Mouse (Mus musculus): Measurements from ENCODE around the gene 5330417C22Rik. TPM values are rescaled to one million over a fixed set of nuclear protein-coding genes. Genes with fewer than 3 reads are reported as not detected.

Gene 5330417C22Rik
- polyA plus RNA-seq, 1 experiment from 2014 or later = 18.9 TPM

- no peak overlapping the region for H3K9ac ChIP-seq
- no peaks in the 10 kb centered on the region for H3K36me3 ChIP-seq
- no peak overlapping the region for H3K27ac ChIP-seq (replicated peaks)
- H3K4me3 ChIP-seq = no peak overlapping the region
- no peak for ATAC-seq (ENCODE audit: low FRiP score, low read depth)
- H3K27me3 ChIP-seq = no peaks in the 10 kb centered on the region
- H3K4me1 ChIP-seq (replicated peaks) = no peaks in the 10 kb centered on the region
- H3K9me3 ChIP-seq = no peaks in the 10 kb centered on the region
- H3K4me2 ChIP-seq = no peak overlapping the region
- WGBS = 95% methylated on average over 4 of the region's 4 CpGs
These were observed 51.6 kb downstream of the 5330417C22Rik start for GRCm38 (mm10) chr3:108484749-108485148.

DNA sequence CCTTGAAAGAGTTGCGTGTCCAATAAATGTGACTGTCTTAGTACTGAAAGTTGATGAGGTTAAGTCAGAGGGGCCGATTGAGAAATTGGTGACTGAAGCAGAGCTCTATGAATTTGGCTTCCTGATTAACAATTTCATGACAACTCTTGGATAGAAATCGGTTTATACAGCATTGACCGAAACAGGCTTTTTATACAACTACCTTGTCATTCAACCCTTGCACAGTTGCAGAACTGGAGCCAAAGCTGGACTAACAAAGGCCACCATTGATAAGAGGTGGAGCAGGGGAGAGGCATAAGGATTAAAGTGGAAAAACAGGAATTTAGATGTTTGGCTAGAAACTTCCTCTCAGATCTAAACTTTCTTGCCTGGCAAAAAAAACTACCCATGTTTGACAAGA, 57.5 kb downstream of the 5330417C22Rik start:
- 84% methylated on average over 4 of the region's 4 CpGs for WGBS
- H3K4me3 ChIP-seq = no peak overlapping the region
- H3K9ac ChIP-seq = no peak overlapping the region
- H3K4me2 ChIP-seq = no peak overlapping the region
- no peaks in the 10 kb centered on the region for H3K36me3 ChIP-seq
- no peaks in the 10 kb centered on the region for H3K4me1 ChIP-seq (replicated peaks)
- no peaks in the 10 kb centered on the region for H3K9me3 ChIP-seq
- no peak overlapping the region for H3K27ac ChIP-seq (replicated peaks)
- H3K27me3 ChIP-seq = no peaks in the 10 kb centered on the region
- no peak for ATAC-seq (ENCODE audit: low FRiP score, low read depth)

DNA sequence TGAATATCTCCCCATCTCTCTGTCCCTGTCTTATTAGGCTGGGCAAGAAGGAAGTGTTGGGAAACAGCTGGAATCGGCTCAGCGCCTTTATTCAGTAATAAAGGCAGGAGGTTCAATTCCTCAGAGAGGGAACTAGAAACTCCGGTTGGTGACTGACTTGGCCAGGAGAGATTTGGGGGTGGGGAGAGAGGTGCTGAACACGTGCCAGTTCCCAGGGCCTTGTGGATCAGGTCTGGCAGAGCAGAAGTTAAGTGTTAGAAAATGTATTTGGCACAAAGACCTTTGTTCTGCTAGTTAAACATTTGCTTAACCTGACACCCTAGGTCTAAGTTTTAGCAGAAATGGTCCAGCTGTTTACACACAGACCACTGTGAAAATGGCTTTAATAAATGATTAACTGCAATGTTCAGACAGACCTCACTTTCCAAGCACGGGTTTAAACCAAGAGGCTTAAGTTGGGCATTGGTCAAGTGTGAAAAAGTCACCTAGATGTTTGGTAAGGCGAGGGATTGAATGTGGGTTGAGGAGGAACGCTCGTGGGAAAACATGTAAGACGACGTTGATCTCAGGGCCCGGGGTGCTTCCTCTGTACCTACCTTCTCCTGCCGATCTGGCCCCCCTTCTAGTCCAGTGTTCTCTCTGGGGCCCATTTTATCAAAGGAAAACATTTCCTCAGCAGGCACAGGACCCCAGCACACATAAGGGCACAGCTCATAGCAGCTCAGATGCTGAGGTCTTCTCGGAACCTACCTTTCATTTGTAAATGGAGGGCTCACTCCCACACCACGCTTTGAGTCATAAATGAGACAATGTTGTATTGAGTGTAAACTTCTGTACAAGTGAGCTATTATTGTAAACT, 59.3 kb downstream of the 5330417C22Rik start:
- Histone ChIP-seq H3K27me3 (no peaks in the 10 kb centered on the region), H3K4me1 (replicated peaks) (no peaks in the 10 kb centered on the region), H3K36me3 (no peaks in the 10 kb centered on the region), H3K9ac (no peak overlapping the region), H3K4me2 (no peak overlapping the region), H3K9me3 (no peaks in the 10 kb centered on the region), H3K4me3 (no peak overlapping the region), H3K27ac (replicated peaks) (no peak overlapping the region)
- WGBS = 52% methylated on average over 14 of the region's 14 CpGs
- no peak for ATAC-seq (ENCODE audit: low FRiP score, low read depth)

GRCm38 (mm10) chr3:108475496-108475895, 60.8 kb downstream of the 5330417C22Rik start:
- ATAC-seq (ENCODE audit: low FRiP score, low read depth) = no peak
- Histone ChIP-seq H3K27me3 (no peaks in the 10 kb centered on the region), H3K4me1 (replicated peaks) (no peaks in the 10 kb centered on the region), H3K4me2 (no peak overlapping the region), H3K9me3 (no peaks in the 10 kb centered on the region), H3K27ac (replicated peaks) (no peak overlapping the region), H3K4me3 (no peak overlapping the region), H3K36me3 (no peaks in the 10 kb centered on the region), H3K9ac (no peak overlapping the region)
- 84% methylated on average over 5 of the region's 5 CpGs for WGBS

GRCm38 (mm10) chr3:108474969-108475368, 61.4 kb downstream of the 5330417C22Rik start:
- Histone ChIP-seq H3K4me1 (replicated peaks) (no peaks in the 10 kb centered on the region), H3K27ac (replicated peaks) (no peak overlapping the region), H3K36me3 (no peaks in the 10 kb centered on the region), H3K9ac (no peak overlapping the region), H3K4me3 (no peak overlapping the region), H3K9me3 (no peaks in the 10 kb centered on the region), H3K27me3 (no peaks in the 10 kb centered on the region), H3K4me2 (no peak overlapping the region)
- WGBS = 97% methylated on average over 7 of the region's 7 CpGs
- no peak for ATAC-seq (ENCODE audit: low FRiP score, low read depth)

DNA sequence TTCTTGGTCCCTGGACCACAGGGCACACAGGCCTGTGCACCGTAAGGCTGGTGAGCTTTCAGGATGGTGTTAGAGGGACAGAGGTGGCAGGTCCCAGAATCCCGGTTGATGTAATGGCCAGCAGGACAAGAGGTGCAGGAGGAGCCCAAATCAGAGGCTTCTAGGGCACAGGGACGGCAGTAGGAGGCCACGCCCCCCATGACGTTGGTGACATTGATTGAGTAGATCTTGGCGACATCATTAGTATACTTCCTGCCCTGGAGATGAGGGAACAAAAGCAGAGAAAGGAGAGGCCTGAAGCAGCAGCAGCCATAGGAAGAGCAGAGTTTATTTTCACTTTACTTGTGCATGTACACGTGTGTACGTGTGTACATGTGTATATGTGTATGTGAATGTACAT, 68.6 kb downstream of the 5330417C22Rik start:
- no peaks in the 10 kb centered on the region for H3K9me3 ChIP-seq
- no peak for ATAC-seq (ENCODE audit: low FRiP score, low read depth)
- WGBS = 58% methylated on average over 8 of the region's 8 CpGs
- no peak overlapping the region for H3K27ac ChIP-seq (replicated peaks)
- H3K4me3 ChIP-seq = no peak overlapping the region
- H3K4me2 ChIP-seq = no peak overlapping the region
- no peak overlapping the region for H3K9ac ChIP-seq
- no peaks in the 10 kb centered on the region for H3K36me3 ChIP-seq
- no peaks in the 10 kb centered on the region for H3K4me1 ChIP-seq (replicated peaks)
- no peaks in the 10 kb centered on the region for H3K27me3 ChIP-seq

DNA sequence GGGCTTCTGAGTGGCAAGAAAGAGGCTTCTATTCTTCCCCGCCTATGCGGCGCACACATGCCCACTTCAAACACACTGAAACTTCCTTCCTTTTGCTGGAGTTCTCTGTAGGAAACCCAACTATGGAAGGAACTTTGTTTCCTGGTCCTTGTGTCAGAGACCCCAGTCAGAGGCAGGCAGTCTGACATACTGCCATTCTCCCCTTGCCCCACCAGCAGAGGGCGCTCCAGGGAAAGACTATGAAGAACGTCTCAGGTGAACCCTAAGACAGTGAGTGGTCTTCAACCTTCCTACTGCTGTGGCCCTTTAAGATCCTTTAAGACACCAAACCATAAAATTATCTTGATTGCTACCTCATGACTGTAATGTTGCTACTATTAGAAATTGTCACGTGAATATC, 69.9 kb downstream of the 5330417C22Rik start:
- no peak overlapping the region for H3K4me2 ChIP-seq
- H3K4me3 ChIP-seq = no peak overlapping the region
- H3K9me3 ChIP-seq = no peaks in the 10 kb centered on the region
- H3K27me3 ChIP-seq = no peaks in the 10 kb centered on the region
- H3K36me3 ChIP-seq = no peaks in the 10 kb centered on the region
- H3K9ac ChIP-seq = no peak overlapping the region
- 91% methylated on average over 6 of the region's 6 CpGs for WGBS
- no peak for ATAC-seq (ENCODE audit: low FRiP score, low read depth)
- no peak overlapping the region for H3K27ac ChIP-seq (replicated peaks)
- H3K4me1 ChIP-seq (replicated peaks) = no peaks in the 10 kb centered on the region

DNA sequence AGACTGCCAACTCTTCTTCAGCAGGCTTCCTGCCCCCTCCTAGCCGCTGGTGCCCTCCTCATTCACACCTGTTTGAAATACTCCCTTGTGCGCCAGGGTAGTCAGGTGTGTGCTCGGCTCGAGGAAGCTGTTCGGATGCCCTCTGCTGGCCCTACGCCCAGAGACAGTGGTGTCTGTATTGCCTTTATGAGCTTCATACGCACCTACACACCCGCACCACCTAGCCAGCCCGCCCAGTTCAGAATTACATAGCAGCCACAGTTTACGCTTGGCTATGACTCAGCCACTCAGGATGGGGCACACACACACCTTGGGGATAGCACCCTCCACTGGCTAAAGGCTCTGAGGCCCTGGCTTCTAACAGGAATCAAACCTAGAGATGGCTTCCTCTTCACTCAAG, 77.5 kb downstream of the 5330417C22Rik start:
- no peak for ATAC-seq (ENCODE audit: low FRiP score, low read depth)

DNA sequence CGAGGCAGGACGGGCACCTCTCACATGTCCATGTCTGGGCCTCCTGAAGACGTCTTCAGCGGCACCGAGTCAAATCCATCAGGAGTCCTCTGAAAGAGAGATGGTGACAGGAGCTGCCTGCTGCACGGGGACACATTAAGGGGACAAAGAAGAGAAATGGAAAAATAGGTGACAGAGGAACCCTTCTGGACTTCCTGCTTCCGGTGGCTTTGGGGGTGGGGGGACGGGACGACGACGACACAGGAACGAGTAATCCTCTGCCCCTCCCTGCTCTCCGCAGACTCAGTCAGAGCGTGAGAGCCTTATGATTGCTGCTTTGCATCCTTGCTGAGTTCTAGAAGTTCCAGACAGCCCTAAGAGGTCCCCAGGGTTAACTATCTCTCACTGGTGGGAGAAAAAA, 78.0 kb downstream of the 5330417C22Rik start:
- Histone ChIP-seq H3K36me3 (no peaks in the 10 kb centered on the region), H3K4me2 (peak overlapping the region; percentile 8; the same call in 1 of the 2 replicates), H3K4me1 (replicated peaks) (no peaks in the 10 kb centered on the region), H3K9ac (no peak overlapping the region), H3K4me3 (no peak overlapping the region), H3K9me3 (no peaks in the 10 kb centered on the region), H3K27ac (replicated peaks) (no peak overlapping the region), H3K27me3 (no peaks in the 10 kb centered on the region)
- no peak for ATAC-seq (ENCODE audit: low FRiP score, low read depth)
- 66% methylated on average over 14 of the region's 14 CpGs for WGBS

More for the DNA sequence above, 77.5 kb downstream of the 5330417C22Rik start:
- no peak overlapping the region for H3K27ac ChIP-seq (replicated peaks)
- H3K4me3 ChIP-seq = no peak overlapping the region
- H3K9ac ChIP-seq = no peak overlapping the region
- 47% methylated on average over 10 of the region's 10 CpGs for WGBS
- H3K4me1 ChIP-seq (replicated peaks) = no peaks in the 10 kb centered on the region
- H3K4me2 ChIP-seq = peak overlapping the region; percentile 8; the same call in 1 of the 2 replicates
- H3K9me3 ChIP-seq = no peaks in the 10 kb centered on the region
- no peaks in the 10 kb centered on the region for H3K27me3 ChIP-seq
- no peaks in the 10 kb centered on the region for H3K36me3 ChIP-seq

GRCm38 (mm10) chr3:108454172-108454571, 82.2 kb downstream of the 5330417C22Rik start:
- H3K36me3 ChIP-seq = no peaks in the 10 kb centered on the region
- ATAC-seq (ENCODE audit: low FRiP score, low read depth) = no peak
- H3K4me3 ChIP-seq = no peak overlapping the region
- H3K27me3 ChIP-seq = no peaks in the 10 kb centered on the region
- H3K4me2 ChIP-seq = no peak overlapping the region
- no peak overlapping the region for H3K9ac ChIP-seq
- H3K9me3 ChIP-seq = no peaks in the 10 kb centered on the region
- WGBS = 76% methylated on average over 1 of the region's 1 CpGs
- no peak overlapping the region for H3K27ac ChIP-seq (replicated peaks)
- no peaks in the 10 kb centered on the region for H3K4me1 ChIP-seq (replicated peaks)

DNA sequence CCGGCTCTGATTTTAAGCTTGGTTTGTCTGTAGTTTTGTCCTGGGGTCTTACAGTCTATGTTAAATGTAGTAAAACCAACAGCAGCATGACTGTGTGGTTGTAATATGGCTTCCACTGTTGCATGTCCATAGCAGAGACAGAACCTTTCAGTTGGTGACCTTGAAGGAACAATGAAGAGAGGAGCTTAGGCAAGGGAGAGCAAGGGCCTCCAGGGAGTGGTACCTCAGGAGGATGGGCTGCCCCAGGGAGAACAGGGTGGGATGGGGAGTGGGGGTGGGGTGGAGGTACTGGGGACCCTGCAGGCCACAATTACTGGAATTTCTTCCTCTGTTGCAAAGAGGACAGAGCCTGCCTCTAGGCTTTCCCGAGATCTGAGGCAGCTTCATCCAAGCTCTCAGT, 84.4 kb downstream of the 5330417C22Rik start:
- no peak for ATAC-seq (ENCODE audit: low FRiP score, low read depth)
- no peak overlapping the region for H3K4me2 ChIP-seq
- H3K9ac ChIP-seq = no peak overlapping the region
- no peak overlapping the region for H3K4me3 ChIP-seq
- no peak overlapping the region for H3K27ac ChIP-seq (replicated peaks)
- WGBS = 87% methylated on average over 2 of the region's 2 CpGs
- no peaks in the 10 kb centered on the region for H3K27me3 ChIP-seq
- no peaks in the 10 kb centered on the region for H3K36me3 ChIP-seq
- H3K4me1 ChIP-seq (replicated peaks) = no peaks in the 10 kb centered on the region
- H3K9me3 ChIP-seq = no peaks in the 10 kb centered on the region

DNA sequence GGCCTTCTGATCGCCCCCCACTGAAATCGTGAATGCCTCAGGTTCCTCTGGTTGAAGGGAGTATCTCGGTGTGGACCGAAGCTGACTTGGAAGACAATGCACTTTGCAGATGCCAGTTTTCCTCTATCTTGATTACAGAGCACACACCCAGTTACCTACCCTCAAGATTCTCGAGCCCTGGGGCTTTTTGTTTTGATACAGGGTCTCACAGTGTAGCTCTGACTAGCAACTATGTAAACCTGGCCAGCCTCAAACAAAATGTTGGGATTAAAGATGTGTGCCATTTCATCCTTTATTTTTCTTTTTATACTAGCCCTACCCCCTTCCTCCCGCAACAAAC, 91.0 kb downstream of the 5330417C22Rik start:
- peak overlapping the region; percentile 79 for H3K4me3 ChIP-seq
- no peaks in the 10 kb centered on the region for H3K36me3 ChIP-seq
- H3K27ac ChIP-seq (replicated peaks) = peak overlapping the region; percentile 91
- 13% methylated on average over 6 of the region's 6 CpGs for WGBS
- peak; percentile 71 for ATAC-seq (ENCODE audit: low FRiP score, low read depth)
- H3K4me1 ChIP-seq (replicated peaks) = peaks cover 40% of the 10 kb centered on the region
- H3K9ac ChIP-seq = peak overlapping the region; percentile 81
- peak overlapping the region; percentile 85 for H3K4me2 ChIP-seq
- no peaks in the 10 kb centered on the region for H3K27me3 ChIP-seq
- no peaks in the 10 kb centered on the region for H3K9me3 ChIP-seq
